Mouse (Mus musculus) cerebral cortex, adult 2 months (tissue): ENCODE results near the gene Ubl4b.

Source experiments
- WGBS: fragments of 180-500 bp; shearing (Covaris S2); methylation state at CpG from one replicate; pipeline ENCODE4 v1.1.7; 2018; 5-methylcytosine and 5-hydroxymethylcytosine counted together

Ubl4b gene

DNA sequence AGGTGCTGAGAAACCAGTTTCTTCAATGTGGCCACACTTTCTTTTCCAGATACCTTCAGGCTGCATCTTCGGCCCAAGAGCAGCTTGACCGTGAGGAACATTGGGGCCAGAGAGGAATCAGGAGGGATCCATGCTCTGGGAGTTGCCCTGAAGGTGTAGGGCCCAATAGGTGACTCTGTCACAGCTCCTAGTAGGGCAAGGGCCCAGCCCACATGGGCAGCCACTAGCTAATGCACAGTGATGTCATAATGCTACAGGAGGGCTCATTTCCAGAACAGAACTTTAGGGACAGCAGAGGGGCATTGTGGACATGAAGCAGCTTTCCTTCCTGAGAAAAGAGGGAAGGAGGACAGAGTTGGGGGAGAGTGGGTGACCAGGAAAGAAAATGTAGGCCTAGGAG is at the start of gene Ubl4b:
TSS of gene Ubl4b (minus strand) at position 232 of the 400 bp plus-strand sequence.
- WGBS: 94% methylated on average over 2 of the region's 2 CpGs

DNA sequence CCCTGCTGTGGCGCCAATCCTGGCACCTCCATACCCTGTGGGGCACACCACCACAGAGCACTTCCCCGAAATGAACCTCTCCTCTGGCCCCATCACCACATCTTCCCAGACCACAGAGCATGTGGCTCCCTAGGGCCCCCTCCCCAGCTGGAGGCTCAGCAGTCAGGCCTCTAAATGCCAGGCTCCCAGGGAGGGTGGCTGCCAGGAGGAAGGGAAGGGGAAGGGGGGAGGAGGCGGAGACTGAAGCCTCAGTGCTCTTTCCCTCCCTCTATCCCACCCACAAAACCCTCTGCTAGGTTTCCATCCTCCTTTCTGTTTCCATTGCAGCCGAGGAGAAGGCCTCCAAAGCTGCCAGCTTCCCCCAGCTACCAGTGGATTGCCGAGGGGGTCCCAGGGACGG is 45.3 kb upstream of the Ubl4b start:
- whole genome bisulfite sequencing: 73% methylated on average over 6 of the region's 6 CpGs

DNA sequence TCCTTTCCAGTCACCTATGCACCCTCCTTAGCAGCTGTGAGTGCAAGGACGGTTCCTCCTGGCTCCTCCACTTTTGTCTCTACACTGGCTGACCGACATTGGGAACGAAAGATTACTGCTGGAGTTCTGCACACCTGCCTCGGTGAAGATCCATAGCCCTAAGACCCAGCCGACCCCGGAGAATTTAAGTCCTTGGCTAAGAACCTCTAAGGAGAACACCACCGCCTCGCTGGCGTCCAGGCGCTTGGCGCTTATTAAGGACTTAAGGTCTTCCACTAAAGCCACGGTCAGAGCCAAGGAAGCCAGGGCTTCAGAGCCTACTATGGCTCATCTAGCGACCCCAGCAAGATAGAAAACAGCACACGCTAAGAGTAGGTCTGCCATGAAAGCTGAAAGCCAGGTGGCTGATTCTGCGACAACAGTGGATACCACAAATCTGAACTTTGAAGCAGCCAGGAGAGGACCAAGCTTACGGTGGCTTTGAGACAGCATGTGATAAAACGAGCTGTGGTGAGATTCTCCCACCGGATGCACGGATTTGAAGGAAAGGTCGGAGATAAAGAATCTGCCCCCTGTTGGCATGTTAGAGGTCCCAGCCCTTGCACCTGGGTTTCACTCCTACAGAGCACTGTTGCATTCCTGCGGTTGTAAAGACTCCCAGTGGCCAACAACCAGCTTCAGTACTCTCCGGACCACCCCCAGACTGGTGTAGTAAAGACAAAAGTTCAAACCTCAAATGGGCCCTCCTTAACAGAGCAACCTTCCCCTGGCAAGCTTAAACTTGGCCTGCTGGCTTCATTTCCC is 42.9 kb upstream of the Ubl4b start:
- 39% methylated on average over 22 of the region's 22 CpGs for WGBS

DNA sequence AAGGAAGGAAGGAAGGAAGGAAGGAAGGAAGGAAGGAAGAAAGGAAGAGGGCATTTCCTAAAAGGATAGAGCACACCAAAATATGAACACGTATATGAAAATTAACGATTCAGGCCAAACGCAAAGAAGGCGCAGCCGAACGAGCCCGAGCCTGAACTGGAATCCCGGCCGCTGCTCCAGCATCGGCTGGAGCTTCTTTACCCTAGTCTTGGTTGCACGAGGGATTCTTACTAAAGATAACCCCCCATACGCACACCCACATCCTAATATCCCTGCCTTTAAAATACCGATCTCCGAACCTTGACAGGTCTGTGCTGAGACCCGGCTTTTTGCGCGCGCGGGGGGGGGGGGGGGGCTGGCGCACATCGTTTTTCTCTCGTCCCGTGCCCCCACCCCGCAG is 42.3 kb upstream of the Ubl4b start:
- 7% methylated on average over 24 of the region's 24 CpGs for WGBS

DNA sequence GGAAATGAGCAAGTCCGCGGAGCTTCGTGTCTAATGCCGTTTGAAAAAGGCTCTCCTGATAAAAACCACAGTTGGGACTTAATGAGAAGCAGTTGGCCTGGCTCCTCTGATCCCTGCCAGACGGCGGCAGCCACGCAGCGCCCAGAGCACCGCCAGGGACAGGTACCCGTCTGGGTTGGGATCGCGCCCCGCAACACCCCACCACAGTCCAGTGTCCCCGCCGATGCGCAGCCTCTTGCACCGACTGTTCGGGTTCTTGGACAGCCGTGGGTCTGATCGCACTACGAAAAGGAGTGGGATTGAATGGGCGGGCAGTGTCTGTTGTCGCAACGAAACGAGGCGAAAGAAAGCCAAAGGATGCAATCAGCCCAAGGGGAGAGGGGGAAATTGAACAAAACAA is 41.7 kb upstream of the Ubl4b start:
- 2% methylated on average over 26 of the region's 26 CpGs for WGBS

DNA sequence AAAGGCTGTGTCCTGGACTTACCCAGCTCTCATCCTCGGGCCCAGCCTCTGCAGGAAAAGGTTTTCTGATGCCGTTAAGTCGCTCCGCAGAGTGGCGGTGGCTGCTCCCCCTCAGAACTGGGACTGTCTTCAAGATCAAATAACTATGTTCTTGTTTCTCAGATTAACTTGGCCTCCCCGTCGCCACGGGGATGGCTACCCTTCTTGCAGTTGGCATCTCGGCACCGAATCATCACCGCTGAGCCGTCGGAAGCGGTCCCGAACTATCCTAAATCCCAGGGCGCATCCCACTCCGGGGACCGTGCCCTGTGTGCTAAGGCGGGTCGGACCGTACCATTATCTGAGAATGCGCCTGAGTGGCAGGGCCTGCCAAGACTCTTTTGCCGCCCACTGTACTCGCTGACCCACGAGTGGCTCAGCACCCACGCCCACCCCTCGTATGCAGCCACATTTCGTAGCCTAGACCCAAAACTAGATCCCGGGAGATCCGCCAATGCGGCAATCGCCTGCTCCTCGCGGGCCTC is 41.1 kb upstream of the Ubl4b start:
- 4% methylated on average over 34 of the region's 34 CpGs for WGBS

DNA sequence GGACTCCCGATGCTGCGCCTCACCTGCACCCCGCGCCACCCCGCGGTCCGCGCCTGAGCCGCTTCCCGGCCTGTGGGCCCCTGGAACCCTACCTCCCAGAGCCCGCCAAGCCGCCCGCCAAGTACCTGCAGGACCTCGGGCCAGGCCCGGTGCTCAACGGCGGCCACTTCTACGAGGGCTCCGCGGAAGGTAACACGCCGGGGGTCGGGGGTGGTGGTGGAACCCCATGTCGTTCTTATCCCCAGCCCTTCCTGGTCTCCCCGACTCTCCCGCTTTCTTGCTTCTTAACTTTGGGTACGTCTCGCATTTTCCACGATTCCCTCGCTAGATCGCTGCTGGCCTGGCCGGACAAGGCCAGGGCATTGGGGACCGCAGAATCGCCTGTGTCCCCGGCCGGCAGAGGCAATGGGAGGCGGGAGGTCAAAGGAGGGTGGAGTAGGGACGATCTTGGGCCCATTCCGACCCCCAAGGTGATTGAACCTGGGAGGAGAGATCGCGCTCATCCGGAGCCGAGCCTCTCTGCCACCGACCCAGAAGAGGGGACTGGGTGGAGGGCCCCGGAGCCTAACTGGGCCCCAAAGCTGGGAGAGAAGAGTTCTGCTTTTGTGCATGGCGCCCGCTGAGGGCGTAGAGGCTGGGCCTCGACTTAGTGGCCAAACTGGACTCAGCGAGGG is 40.5 kb upstream of the Ubl4b start:
- 4% methylated on average over 50 of the region's 50 CpGs for WGBS

DNA sequence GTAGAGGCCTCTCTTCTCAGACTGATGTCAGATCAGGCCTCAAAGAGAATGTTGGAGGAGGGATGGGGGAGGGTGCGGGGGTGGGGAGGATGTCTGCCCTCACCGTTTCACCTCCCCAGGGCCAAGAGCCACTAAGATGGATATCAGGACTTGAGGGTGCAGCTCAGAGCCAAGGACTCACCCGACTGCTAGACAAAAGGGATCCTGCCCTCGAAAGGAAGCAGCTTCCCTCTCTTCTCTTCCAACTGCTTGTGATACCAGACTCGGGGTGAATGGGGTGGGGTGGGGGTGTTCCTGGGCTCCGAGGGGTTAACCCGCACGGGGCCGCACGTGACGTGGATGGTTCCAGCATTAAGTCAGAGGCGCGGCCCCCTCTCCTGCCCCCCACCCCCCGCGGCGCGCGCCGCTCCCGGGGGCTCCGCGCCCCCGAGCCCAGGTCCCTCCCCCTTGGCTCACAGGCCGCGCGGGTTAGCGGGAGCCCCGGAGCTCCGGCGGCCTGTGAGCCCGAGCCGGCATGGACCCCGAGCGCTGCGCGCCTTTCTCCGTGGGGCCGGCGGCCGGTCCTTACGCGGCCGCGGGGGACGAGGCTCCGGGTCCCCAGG is 39.9 kb upstream of the Ubl4b start, which contains the start of gene Alx3:
TSS of gene Alx3 (plus strand) at position 370 of the 602 bp plus-strand sequence.
- WGBS: 5% methylated on average over 46 of the region's 46 CpGs

DNA sequence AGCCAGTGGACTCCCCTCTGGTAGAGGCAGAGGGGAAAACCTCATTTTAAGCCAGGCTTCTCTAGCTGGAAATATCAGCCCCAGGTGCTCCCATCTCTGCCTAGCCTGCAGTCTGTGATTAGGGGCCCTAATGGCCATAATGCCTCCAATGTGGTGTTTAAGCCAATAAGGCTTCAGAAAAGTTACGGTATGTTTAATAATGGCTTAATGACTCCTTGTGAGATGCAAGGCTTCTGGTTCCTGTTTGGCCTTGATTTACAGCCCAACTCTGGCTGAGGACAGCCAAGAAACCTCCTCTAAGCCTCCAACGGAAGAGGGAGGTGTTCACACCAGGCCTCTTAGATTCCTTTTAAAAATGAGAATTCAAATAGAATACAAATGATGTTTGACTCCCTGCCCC is 38.8 kb upstream of the Ubl4b start:
- 87% methylated on average over 2 of the region's 2 CpGs for WGBS

DNA sequence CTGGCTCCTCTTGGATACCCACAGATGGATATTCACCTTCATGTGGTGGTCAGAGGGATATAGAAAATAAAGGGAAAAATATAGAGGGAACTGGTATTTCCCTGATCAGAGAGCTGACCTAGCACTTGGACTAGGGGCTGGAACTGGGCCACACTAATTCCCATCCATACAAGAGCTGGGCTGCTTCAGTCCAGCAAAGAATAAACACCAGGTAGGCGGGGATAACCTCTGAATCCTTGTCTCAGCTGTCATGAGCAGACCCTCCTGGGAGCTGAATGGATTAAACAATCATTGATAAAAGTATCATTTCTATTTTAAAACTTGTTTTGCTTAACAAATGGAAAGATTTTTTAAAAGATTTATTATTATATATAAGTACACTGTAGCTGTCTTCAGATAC is 36.7 kb upstream of the Ubl4b start:
- WGBS: 83% methylated on average over 1 of the region's 1 CpGs

DNA sequence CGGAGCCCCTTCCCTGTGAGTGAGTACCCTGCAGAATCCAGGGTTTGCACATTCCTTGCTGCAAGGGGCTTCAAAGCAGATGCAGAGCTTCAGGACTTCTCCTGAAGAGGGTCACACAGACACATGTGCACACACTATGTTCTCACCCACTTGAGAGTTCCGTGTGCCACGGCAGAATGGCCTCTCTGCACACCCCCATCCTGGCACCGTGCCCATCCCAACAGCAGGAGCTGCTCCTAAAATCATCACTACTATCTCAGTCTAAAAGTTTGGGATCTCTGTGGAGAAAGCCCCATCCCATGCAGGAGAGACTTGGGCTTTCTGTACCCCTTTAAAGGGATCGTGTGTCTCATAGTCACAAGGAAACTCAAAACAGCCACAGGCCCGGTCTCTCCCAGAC is 31.6 kb upstream of the Ubl4b start:
- WGBS: 78% methylated on average over 6 of the region's 6 CpGs

DNA sequence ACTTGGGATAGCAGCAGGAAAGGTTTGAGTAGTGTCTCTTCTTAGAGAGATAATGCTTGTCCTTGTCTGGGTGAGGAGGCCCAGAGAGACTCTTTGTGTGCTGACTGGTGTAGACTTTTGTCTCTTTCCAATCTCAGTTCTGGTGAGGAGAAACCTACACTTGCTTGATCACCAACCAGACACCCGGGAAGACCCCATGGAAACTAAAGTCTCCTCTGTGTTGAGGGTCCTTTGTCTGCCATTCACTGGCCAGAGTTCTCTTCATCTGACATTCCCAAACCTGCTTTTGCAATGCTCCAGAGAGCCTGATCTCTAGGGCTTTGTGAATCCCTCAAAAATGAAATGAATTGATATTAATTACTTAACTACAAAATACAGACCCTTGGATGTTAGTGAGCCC is 29.0 kb upstream of the Ubl4b start:
- 39% methylated on average over 1 of the region's 1 CpGs for WGBS

DNA sequence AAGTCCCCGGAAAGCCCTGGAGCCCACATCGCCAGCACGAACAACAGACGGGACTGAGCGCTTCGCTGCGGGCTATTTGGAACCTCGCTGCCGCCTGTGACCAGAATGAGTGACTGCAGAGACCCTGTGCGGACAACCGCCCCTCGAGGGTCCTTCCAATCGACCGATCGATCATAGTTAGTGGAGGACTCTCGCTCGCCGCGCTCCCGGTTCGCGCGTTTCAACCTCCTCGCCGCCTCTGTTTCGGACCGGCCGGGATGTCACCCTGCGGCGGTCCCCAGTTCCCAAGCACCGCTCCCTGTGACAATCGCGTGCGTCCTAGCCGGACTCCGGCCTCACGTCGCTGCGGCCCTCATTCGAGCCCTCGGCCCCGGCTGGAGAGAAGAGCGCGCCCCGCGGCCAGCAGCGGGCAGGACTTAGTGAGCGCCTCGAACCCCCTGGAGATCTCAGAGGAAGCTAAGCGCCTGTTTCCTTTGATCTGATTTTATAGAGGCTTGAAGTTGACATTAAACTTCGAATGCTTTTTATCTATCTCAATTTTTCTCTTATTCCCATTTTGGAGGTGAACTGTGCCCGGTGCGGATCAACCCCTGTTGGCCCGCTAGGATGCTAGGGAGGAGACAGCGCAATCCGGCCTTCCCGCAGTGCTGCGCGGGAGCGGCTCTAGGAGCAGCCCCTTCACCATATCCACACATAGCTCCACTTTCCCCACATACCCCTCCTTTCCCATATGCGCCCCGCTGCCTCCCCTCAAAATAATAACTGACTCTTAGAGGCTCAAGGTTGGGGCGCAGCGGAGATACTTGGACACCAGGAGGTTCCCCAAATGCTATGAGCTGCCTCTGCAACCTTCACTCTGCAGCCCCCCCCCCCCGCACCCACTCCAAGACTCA is 28.2 kb upstream of the Ubl4b start:
- WGBS: 4% methylated on average over 65 of the region's 65 CpGs

DNA sequence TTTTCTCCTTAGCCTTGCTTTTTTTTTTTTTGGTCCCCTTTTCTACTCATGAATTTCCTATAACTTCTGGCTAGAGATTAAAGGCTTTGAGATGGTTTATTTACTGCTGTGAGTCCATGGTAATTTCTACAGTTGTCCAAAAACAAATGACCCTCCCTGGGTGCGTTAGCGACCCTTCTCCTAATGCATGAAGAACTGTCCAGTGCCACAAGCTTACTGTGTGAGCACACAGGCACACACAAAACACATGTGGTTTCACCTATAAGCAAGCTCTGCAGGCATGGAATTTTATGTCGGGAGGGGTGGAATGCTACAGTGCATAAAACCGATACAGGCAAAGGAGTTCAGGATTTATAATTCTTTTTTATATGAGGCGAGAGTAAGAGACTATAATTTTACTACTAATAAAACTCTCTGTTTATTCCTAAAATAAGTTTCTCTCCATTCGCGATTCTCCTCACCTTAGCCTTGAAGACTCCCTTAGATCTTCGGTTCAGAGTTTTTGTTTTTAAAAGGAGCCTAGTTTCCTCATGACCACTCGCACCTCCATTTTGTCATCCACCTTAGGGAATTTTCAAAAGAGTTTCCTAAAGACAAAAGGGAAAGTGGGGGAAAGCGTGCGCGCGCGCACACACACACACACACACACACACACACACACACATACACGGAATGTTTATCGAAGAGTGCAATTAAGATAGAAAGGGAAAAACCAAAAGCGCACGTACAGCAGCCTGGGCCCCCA is 27.4 kb upstream of the Ubl4b start:
- WGBS: 6% methylated on average over 18 of the region's 18 CpGs

DNA sequence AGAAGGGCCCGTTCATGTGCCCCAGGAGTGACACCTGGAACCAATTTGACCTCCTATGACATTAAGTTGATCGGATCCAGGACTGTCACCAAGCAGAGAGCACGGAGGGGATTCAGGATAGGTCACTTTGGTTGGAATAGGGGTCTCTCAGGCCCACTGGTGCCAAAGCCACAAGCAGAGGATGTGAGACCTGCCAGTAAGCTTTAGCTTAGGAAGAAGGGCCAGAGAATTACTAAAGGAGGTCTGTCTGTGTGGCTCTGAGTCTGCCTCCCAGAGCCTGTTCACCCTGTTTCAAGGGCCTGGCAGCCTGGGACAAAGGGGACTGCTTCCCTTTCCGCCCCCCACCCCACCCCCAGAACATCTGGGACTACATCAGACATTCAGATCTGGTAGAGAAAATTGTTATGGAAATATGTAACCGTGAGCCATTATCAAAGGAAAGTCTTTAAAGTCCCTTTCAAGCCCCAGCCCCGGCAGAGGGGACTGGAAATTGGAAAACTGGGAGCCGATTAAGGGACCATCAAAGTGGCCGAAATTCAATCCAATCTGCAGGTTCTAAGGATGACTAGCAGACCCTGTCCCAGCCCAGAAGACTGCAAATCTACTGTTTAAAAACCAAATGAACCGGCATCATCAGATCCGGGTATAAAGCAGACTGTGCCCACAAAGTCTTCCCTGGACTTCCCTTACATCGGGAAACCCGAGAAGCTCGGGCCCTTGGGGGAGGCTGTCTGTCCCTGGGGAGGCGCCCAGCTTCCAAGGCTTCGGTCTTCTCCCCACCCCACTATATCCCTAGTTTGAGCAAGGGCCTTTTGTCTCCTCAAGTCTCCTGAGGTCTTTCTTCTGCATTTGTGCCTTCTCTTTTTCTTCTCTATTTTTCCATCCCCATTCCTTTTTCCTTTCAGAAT is 26.5 kb upstream of the Ubl4b start:
- WGBS: 24% methylated on average over 15 of the region's 15 CpGs

DNA sequence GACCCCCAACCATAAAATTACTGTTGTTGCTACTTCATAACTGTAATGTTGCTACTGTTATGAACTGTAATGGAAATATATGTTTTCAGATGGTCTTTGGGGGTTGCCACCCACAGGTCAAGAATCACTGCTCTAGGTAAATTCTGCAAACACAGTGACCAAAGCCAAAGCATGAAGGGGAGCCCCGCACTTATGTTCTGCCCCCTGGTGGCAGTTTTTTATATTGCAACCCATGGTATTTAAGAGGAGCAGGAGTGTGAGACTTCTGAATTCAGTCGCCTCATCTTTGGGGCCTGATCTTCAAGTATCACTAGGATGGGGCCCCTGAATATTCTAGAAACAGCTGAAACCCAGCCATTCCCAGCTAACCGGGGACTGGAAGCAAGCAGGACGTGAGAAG is 24.6 kb upstream of the Ubl4b start:
- WGBS: 8% methylated on average over 4 of the region's 4 CpGs

DNA sequence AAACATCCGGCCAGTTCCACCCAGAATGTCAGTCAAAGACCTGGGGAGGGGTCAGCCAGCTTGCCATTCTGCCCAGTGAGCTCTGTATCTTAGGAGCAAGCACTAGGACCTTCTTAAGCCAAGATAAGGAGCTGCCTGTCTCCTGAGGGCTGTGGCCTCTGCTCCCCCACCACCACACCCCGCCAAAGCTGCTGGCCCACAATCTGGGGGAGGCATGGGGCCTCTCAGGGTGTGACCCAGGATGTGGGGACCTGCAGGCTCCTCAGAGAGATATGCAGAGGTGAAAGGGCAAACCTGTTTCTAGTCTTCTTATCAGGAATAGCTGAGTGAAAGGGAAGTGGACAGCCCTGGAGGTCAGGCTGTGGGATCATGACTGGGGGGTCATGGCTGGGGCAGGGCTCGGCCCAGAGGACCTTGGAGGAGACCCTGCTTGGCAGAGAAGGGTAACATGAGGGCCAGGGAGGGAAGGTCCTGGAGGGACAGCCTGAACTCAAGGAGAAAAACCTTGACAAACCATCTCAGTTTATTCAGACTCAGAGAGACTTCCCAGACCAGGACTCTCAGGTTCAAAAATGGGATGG is 23.0 kb upstream of the Ubl4b start:
- WGBS: 78% methylated on average over 3 of the region's 3 CpGs

DNA sequence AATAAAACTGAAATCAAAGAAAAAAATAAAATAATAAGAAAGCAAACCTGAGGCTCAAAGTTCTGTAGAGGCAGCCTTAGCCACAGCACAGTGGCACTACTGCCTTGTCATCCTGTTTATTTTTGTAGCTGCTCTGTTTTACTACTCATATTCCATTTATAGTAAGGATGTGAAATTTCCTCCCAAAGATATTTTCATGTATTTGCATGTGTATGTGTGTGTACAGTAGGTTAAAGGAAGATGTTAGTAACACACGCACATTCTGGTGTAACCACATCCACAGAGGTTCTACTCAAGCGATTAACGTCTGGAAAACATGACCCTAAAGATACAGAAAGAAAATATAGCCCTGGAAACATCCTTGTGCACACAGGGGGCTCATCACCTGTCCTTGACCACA is 21.9 kb upstream of the Ubl4b start:
- 86% methylated on average over 3 of the region's 3 CpGs for WGBS

DNA sequence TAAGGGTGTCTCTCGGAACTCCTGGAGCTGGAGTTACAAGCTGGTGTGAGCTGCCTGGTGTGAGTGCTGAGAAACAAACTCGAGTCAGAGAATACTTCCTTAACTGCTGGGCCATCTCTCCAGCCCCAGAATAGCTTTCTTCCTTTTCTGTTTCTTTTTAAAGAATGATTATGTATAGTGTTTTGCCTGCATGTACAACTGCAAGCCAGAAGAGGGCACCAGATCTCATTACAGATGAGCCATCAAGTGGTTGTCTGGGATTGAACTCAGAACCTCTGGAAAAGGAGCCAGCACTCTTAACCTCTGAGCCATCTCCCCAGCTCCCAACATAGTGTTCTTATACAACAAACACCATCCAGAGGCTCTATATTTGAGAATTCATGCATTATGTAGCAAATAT is 16.3 kb upstream of the Ubl4b start:
- WGBS: 41% methylated on average over 2 of the region's 2 CpGs

DNA sequence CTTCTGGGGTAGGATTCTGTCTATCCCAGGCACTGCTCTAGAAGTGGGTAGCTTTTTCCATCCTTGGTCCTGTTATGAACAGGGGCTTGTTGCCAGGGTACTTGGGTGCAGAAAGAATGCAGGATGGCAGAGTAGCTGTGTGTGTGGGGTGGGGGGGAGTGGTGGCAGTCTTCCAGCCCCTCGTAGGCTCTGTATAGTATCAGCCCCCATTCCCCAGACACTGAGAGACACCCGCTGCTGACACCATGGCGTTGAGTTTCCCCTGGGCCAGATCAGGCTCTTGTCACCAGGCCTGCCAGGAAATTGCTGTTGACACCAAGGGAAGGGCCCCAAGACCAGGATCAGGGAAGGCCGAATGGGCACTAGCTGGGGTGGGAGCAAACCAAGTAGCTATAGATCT is 13.8 kb upstream of the Ubl4b start:
- WGBS: 50% methylated on average over 4 of the region's 4 CpGs
